Mouse (Mus musculus): ENCODE measurements around the gene Mmab. TPM values are rescaled to one million over a fixed set of nuclear protein-coding genes. Genes with fewer than 3 reads are reported as not detected.

Gene Mmab
- total RNA-seq, 1 experiment from 2014 or later, result 17.5 TPM

Other genes with a start within 250 kb of the Mmab start
- gene Foxn4, start 170.3 kb downstream of the Mmab start, total RNA-seq (2017), result not detected in 2 replicates
- gene Myo1h, start 154.9 kb downstream of the Mmab start, total RNA-seq (2017), result 0.73 and 1.3 TPM in 2 replicates
- 51.3 and 57.5 TPM in 2 replicates for gene Kctd10, start 63.6 kb downstream of the Mmab start, total RNA-seq (2017)
- 15.9 and 25.2 TPM in 2 replicates for gene Ube3b, start 63.5 kb downstream of the Mmab start, total RNA-seq (2017)
- gene Mvk, start 209 bp upstream of the Mmab start, total RNA-seq (2017), result 4.7 and 6.4 TPM in 2 replicates
- gene Fam222a, start 124.0 kb upstream of the Mmab start, total RNA-seq (2017), result 0.18 TPM in 1 of 2 replicates, not detected in the other
- 0.19 and 1.1 TPM in 2 replicates for gene Trpv4, start 214.4 kb upstream of the Mmab start, total RNA-seq (2017)
- gene Gltp, start 246.9 kb upstream of the Mmab start, total RNA-seq (2017), result 40.0 and 48.6 TPM in 2 replicates

All from common myeloid progenitor, adult 5-6 weeks (primary cell).